Mouse (Mus musculus) thymus, adult 2 months (tissue): ENCODE results near the gene Scyl3. TPM values are rescaled to one million over a fixed set of nuclear protein-coding genes. Genes with fewer than 3 reads are reported as not detected.
A peak's percentile ranks its signal among the peaks of the same experiment; 100 is the strongest.

ENCODE experiments used
- DNase-seq: peaks from one replicate; pipeline ENCODE4 v3.0.0; 2021
- H3K27ac ChIP-seq: fragments of 200-500 bp; 2 replicates; pipeline ENCODE4 v1.5.1; 2012; ENCODE audit warnings: low read length, control low read depth; ENCODE audit not compliant: control insufficient read depth, insufficient read depth
- H3K27me3 ChIP-seq: fragments of 200-500 bp; 2 replicates; pipeline ENCODE4 v1.6.1; 2012; ENCODE audit warnings: mild to moderate bottlenecking, low read length, moderate library complexity, mixed read lengths; ENCODE audit not compliant: control insufficient read depth, insufficient read depth
- H3K36me3 ChIP-seq: fragments of 200-500 bp; 2 replicates; pipeline ENCODE4 v1.6.1; 2012; ENCODE audit warnings: mild to moderate bottlenecking, low read length, moderate library complexity; ENCODE audit not compliant: control insufficient read depth, insufficient read depth
- H3K4me1 ChIP-seq: fragments of 200-500 bp; replicated peaks from 2 replicates; pipeline ENCODE4 v1.6.1; 2012; ENCODE audit warnings: low read length; ENCODE audit not compliant: control insufficient read depth, insufficient read depth
- H3K4me3 ChIP-seq: fragments of 200-500 bp; 2 replicates; pipeline ENCODE4 v1.5.1; 2012; ENCODE audit warnings: mild to moderate bottlenecking, low read length, control low read depth, moderate library complexity; ENCODE audit not compliant: control insufficient read depth, insufficient read depth
- CTCF ChIP-seq: fragments of 200-500 bp; IDR thresholded peaks from 2 replicates; pipeline ENCODE4 v1.5.1; 2012; ENCODE audit warnings: mild to moderate bottlenecking, control low read depth, low read length, moderate library complexity, borderline replicate concordance; ENCODE audit not compliant: control insufficient read depth, poor library complexity, insufficient read depth; ENCODE audit errors: extremely low read depth
- POLR2A ChIP-seq: fragments of 200-500 bp; IDR thresholded peaks from 2 replicates; pipeline ENCODE4 v1.6.1; 2012; ENCODE audit warnings: mild to moderate bottlenecking, low read length, control low read depth, moderate library complexity; ENCODE audit not compliant: control insufficient read depth, poor library complexity, insufficient read depth; ENCODE audit errors: extremely low read depth
- WGBS: fragments of 180-500 bp; shearing (Covaris S2); methylation state at CpG from one replicate; pipeline ENCODE4 v1.1.7; 2018; 5-methylcytosine and 5-hydroxymethylcytosine counted together
- polyA plus RNA-seq: library from polyadenylated mRNA; depleted of rRNA; stranded (reverse); fragments of >200 nt; gene quantifications from 2 replicates; pipeline ENCODE4 v1.2.3, GENCODE M21; 2012

The Scyl3 gene
- polyA plus RNA-seq, 1 experiment = 17.0 TPM

- no peak for DNase-seq
- Histone ChIP-seq H3K36me3 (no peaks in the 10 kb centered on the region), H3K27ac (no peak overlapping the region), H3K4me1 (no peaks in the 10 kb centered on the region), H3K27me3 (no peaks in the 10 kb centered on the region), H3K4me3 (no peak overlapping the region)
- no peak for TF ChIP-seq POLR2A
- no peak for TF ChIP-seq CTCF
- WGBS = 20% methylated on average over 3 of the region's 3 CpGs
Measured at GRCm38 (mm10) chr1:163903411-163903810, 25.5 kb upstream of the Scyl3 start.

GRCm38 (mm10) chr1:163907007-163907811, 21.7 kb upstream of the Scyl3 start:
- H3K4me1 ChIP-seq = no peaks in the 10 kb centered on the region
- no peak overlapping the region for H3K27ac ChIP-seq
- no peak for TF ChIP-seq POLR2A
- TF ChIP-seq CTCF = no peak
- no peaks in the 10 kb centered on the region for H3K36me3 ChIP-seq
- WGBS = 91% methylated on average over 4 of the region's 4 CpGs
- DNase-seq = no peak
- H3K4me3 ChIP-seq = no peak overlapping the region
- no peaks in the 10 kb centered on the region for H3K27me3 ChIP-seq

- no peak overlapping the region for H3K27ac ChIP-seq
- H3K27me3 ChIP-seq = no peaks in the 10 kb centered on the region
- H3K4me1 ChIP-seq = no peaks in the 10 kb centered on the region
- TF ChIP-seq CTCF = no peak
- no peak for TF ChIP-seq POLR2A
- H3K36me3 ChIP-seq = no peaks in the 10 kb centered on the region
- WGBS = 73% methylated on average over 11 of the region's 11 CpGs
- no peak overlapping the region for H3K4me3 ChIP-seq
- DNase-seq = no peak
Measured at GRCm38 (mm10) chr1:163908389-163908788, 20.5 kb upstream of the Scyl3 start.

GRCm38 (mm10) chr1:163910343-163910742, 18.6 kb upstream of the Scyl3 start:
- 8% methylated on average over 2 of the region's 2 CpGs for whole genome bisulfite sequencing
- Histone ChIP-seq H3K27me3 (no peaks in the 10 kb centered on the region), H3K27ac (no peak overlapping the region), H3K4me3 (no peak overlapping the region), H3K4me1 (no peaks in the 10 kb centered on the region), H3K36me3 (no peaks in the 10 kb centered on the region)
- peak; percentile 22 for DNase-seq
- TF ChIP-seq CTCF = no peak
- TF ChIP-seq POLR2A = no peak

GRCm38 (mm10) chr1:163910785-163911184, 18.1 kb upstream of the Scyl3 start:
- DNase-seq = no peak
- Histone ChIP-seq H3K36me3 (no peaks in the 10 kb centered on the region), H3K4me1 (no peaks in the 10 kb centered on the region), H3K27ac (no peak overlapping the region), H3K4me3 (no peak overlapping the region), H3K27me3 (no peaks in the 10 kb centered on the region)
- no peak for TF ChIP-seq POLR2A
- no peak for TF ChIP-seq CTCF
- 94% methylated on average over 9 of the region's 9 CpGs for WGBS

DNA sequence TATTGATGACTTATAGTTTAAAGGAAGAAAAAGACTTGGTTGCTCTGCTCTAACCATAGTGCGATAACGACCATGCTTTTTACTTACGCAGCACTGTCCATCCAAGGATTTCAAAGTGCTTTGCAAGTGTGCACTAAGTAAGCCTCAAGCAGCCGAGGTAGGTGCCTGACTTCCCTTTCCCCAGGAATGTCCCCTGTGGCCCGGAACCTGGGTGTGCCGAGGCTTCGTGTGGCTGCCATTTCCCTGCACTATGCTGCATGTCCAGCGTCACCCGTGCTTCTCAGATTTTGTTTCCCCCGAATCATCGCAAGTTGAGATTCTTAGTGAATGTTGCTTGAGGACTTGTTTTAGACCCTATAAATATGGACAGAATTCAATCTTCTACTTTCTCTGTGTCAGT, 16.9 kb upstream of the Scyl3 start:
- Histone ChIP-seq H3K27ac (no peak overlapping the region), H3K4me1 (no peaks in the 10 kb centered on the region), H3K27me3 (no peaks in the 10 kb centered on the region), H3K36me3 (no peaks in the 10 kb centered on the region), H3K4me3 (no peak overlapping the region)
- WGBS = 94% methylated on average over 11 of the region's 11 CpGs
- TF ChIP-seq POLR2A = no peak
- TF ChIP-seq CTCF = no peak
- no peak for DNase-seq
